Mouse (Mus musculus) layer of hippocampus, adult 2 months (tissue): ENCODE data around the gene Rbm45. TPM values are rescaled to one million over a fixed set of nuclear protein-coding genes. Genes with fewer than 3 reads are reported as not detected.

Experiments
- DNase-seq, 2 experiments: peaks; one replicate each; pipeline ENCODE4 v3.0.0; 2022; ENCODE audit warnings: low spot score in 2 of 2
- H3K27ac ChIP-seq: fragments of 200-600 bp; 2 replicates; pipeline ENCODE4 v1.8.1; 2022
- H3K4me3 ChIP-seq: fragments of 200-600 bp; 2 replicates; pipeline ENCODE4 v1.8.1; 2022; ENCODE audit warnings: mild to moderate bottlenecking
- CTCF ChIP-seq: fragments of 200-600 bp; conservative IDR thresholded peaks from 2 replicates; pipeline ENCODE4 v1.8.1; 2022; ENCODE audit warnings: antibody characterized with exemption, mild to moderate bottlenecking, moderate library complexity
- total RNA-seq, 2 experiments: library from RNA; stranded (reverse); gene quantifications; 2 replicates each; pipeline ENCODE4 v1.2.3; 2021

The Rbm45 gene
- total RNA-seq, 2 experiments from 2014 or later = 43.9 to 44.0 TPM

DNA sequence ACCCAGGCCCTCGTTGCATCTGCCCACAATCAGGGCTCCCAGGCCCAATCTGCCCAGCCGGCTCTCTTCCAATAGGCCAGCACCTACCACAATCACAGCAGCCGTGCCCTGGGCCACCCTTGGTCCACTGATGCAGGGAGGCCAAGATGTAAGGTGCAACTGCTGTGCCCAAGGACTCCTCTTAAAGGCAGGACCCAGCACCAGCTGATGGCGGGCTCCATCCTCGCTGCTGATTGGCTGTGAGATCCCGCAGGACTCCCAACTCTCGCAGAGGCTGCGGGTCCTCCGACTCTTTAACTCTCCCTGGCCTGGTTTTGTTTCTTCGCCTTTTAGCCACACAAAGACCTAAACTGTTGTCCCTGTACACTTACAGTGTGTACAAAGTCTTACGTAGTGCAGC, 9.6 kb upstream of the Rbm45 start, which contains the start of gene Cyct:
Gene Cyct (minus strand): TSS at position 225 of the 400 bp plus-strand sequence.
- no peak for TF ChIP-seq CTCF
- H3K27ac ChIP-seq = no peak within 1 kb of the TSS
- no peak within 1 kb of the TSS for H3K4me3 ChIP-seq
- DNase-seq = no peak

DNA sequence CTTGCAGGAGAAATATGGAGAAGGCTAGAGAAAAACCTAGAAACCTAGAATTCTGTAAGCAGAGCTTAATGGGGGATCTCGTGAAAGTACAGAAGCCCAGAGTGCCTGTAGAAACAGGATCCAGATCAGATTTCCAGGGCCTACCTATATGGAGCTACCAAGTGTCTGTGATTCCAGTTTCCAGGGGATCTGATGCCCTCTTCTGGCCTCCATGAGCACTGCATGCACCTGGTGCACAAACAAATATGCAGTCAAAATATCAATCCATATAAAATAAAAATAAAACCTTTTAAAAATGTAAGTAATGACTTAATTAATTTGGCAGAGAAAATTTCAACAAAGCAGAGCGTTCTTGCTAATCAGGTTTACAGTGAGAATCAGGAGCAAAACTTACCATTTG, 7.7 kb upstream of the Rbm45 start:
- TF ChIP-seq CTCF = peak; percentile 76
- no peak overlapping the region for H3K4me3 ChIP-seq
- DNase-seq = peak in 1 of 2 experiments; percentile 53
- H3K27ac ChIP-seq = no peak overlapping the region

DNA sequence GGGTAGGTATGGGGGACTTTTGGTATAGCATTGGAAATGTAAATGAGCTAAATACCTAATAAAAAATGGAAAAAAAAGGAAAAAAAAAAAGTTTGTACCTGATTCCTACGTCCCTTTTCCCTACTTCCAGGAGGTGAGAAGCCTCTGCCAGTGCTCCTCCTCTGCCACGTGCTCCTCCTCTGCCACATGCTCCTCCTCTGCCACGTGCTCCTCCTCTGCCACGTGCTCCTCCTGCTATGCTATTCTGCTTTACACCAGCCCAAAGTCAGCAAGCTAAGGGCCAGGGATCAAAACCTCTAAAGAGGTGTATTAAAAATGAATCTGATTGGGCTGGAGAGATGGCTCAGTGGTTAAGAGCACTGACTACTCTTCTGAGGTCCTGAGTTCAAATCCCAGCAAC, 4.0 kb upstream of the Rbm45 start:
- no peak overlapping the region for H3K4me3 ChIP-seq
- DNase-seq = no peak
- no peak for TF ChIP-seq CTCF
- no peak overlapping the region for H3K27ac ChIP-seq

DNA sequence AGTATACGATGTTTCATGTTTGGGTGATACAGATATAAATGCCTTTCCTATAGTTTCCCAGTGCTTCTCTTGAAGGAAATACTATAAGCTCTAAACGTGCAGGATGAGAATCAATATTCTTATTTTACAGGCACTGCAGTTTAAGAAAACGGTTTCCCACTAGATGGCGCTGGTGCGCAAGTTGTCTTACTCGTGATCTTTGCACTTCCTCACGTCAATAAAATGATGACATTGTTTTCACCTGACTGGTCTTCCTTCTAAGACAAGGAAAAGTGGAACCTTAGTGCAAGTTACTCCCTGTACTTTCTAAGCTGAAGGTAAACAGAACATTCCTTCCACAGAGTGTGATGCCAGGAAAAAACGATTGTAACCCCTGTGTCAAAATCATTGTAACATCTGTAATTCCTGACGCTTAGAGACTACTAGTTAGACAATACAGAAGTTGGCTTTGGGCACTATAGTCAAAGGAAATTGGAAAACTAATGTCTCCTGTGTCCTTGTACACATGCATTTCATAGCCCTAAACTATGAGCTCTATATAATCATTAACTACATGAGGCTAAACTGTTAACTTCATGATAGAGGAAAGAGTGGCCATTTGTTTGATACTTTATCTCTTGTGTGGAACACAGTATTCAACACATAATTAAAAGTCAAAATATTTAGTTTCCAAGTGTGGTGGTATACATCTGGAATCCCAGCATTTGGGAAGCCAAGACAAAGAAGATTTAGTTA, 2.4 kb upstream of the Rbm45 start:
- TF ChIP-seq CTCF = peak; percentile 93; the same call in 1 of the 2 replicates
- H3K27ac ChIP-seq = no peak overlapping the region

DNA sequence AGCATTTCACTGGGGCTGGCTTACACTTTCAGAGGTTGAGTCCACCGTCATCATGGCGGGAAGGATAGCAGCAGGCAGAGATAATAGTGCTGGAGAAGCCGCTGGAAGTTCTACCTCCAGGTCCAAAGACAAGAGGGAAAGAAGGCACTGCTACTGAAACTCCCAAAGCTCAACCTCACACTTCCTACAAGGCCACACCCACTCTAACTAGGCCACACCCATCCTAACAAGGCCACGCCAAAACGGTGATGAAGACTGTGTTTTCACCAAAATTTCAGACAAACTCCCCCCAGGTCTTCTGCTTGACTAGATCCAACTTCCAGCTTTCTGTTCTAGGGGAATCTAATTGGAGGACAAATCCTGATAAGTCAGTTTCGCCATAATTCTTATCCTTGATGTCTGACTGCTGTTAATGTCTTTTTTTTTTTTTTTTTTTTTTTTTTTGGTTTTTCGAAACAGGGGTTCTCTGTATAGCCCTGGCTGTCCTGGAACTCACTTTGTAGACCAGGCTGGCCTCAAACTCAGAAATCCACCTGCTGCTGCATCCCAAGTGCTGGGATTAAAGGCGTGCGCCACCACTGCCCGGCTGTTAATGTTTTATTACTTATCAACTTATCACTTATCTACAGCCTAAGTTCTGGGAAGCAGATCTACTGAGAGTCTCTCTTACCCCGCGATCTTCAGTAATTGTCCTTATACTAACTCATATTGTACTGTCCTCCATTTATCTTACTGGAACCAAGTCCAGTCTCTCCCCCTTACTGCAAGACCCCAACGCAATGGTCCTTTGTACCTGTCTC, 723 bp upstream of the Rbm45 start:
- Histone ChIP-seq H3K27ac (no peak overlapping the region), H3K4me3 (no peak overlapping the region)
- TF ChIP-seq CTCF = no peak
- DNase-seq = no peak

More for the DNA sequence above, 2.4 kb upstream of the Rbm45 start:
- peak; percentile 71 to 90 for DNase-seq
- H3K4me3 ChIP-seq = no peak overlapping the region

DNA sequence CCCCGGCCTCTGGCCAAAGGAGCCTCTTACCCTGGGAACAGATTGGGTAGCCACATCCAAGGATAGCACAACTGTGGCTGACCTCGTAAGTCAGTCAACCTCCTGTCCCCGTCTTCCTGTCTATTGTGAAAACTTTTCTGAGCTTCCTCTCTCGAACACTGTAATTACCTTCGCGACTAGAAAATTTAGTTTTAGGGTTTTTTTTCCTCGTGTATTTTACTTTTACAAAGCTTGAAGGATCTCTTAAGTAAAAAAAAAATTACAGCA, 805 bp downstream of the Rbm45 start:
- TF ChIP-seq CTCF = no peak
- DNase-seq = no peak
- peak overlapping the region; percentile 83; the same call in 1 of the 2 replicates for H3K27ac ChIP-seq
- peak overlapping the region; percentile 92 for H3K4me3 ChIP-seq

DNA sequence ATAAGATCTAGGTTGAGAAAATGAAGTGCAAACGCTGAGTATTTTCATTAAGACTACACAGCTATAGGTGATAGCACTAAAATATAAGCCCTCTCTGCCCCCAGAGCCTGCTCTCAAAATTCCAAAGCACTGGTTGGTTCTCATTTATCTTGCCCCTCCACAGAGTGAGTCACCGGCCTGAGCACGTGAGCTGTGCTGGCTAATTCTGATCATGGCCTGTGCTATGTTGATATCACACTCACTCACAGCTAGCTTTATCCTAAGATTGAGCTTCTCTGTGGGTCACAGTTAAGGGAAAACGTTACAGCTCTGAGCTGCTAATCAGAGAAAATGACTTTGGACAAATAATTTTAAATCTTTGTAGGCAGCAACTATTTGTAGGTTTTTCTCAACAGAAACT, 2.5 kb downstream of the Rbm45 start:
- Histone ChIP-seq H3K27ac (no peak overlapping the region), H3K4me3 (no peak overlapping the region)
- TF ChIP-seq CTCF = no peak
- DNase-seq = no peak

DNA sequence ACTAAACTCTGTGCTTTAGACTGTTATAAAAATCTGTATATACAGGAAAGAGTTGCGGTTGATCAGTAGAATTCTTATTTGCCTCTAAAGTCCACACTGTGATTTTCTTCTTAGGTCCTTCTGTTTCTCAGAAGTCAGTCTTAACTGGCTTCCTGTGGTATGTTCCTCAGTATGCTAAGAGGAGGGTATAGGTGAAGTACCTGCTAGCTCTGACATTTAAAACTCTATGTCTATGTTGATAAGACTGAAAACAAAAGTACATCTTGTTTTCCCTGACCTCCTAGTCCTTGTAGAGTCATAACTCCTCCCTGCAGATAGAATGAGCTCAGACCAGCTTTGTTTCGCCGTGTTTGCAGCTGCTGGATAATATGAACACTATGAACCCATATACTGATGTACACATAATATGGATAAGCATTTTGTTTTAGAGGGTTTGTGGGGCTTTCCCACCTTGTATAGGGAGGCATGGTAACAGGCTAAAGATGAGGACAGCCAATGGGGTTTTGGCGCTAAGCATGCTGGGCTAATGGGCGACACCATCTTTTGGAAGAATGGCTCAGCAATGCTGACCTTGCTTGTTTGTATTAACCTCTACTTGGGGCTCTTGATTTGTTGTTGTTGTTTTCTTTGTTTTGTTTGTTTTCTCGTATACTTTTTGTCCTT, 4.9 kb downstream of the Rbm45 start:
- no peak for DNase-seq
- TF ChIP-seq CTCF = no peak
- H3K27ac ChIP-seq = no peak overlapping the region
- no peak overlapping the region for H3K4me3 ChIP-seq

DNA sequence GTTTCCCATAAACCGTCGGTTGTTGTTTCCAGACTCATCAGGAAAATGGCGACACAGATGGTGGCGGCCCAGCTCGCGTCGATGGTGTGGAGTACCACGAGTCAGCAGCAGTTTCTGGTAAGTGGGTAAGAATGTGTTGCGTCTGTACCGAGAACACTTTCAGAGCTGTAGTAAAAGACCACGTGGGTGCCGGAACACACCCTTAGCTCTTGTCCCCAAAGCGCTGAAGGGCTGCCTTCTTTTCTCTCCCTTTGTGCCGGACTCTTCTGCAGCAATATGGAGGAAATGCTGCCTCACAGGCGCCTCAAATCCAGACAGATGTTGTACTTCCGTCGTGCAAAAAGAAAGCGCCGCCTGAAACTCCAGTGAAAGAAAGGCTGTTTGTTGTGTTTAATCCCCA, 8.9 kb downstream of the Rbm45 start:
- H3K27ac ChIP-seq = no peak overlapping the region
- H3K4me3 ChIP-seq = no peak overlapping the region
- no peak for DNase-seq
- TF ChIP-seq CTCF = no peak

DNA sequence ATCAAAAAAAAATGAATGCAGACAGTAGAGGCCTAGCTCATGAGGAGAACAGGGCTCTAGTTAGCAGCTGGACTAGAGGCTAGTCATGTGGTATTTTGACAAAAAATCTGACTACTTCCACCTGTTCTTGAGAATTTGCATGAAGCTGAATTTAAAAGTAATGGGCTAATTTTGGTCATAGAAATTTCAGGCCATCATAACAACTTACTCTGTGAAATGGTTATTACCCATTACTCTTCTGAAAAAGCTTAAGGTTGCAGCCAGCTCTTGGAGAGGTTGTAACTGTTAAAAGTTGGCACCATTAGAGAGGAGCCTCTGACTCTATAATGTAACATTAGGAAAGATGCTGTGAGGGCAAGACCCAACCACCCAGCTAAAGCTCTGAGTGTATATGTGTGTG, 16.7 kb downstream of the Rbm45 start:
- DNase-seq = no peak
- H3K27ac ChIP-seq = no peak overlapping the region
- H3K4me3 ChIP-seq = no peak overlapping the region
- no peak for TF ChIP-seq CTCF

DNA sequence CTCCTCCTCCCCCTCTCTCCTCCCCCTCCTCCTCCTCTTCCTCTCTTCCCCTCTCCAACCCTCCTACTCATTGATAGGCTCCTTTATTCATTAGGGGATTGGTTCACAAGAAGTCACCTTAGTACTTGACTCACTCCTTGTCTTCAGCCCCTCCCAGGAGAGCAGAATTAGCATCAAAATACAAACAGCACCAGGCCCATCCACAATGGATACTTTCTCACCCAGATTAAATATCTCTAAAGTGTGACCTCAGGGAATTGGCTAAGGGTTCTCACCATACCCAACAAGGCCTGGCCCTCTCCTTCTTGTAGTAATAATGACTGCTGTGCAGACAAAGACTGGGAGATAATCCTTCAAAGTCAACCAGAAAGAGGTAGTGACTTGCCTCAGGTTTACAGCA, 30.4 kb downstream of the Rbm45 start:
- no peak overlapping the region for H3K27ac ChIP-seq
- no peak for TF ChIP-seq CTCF
- H3K4me3 ChIP-seq = no peak overlapping the region
- DNase-seq = no peak

DNA sequence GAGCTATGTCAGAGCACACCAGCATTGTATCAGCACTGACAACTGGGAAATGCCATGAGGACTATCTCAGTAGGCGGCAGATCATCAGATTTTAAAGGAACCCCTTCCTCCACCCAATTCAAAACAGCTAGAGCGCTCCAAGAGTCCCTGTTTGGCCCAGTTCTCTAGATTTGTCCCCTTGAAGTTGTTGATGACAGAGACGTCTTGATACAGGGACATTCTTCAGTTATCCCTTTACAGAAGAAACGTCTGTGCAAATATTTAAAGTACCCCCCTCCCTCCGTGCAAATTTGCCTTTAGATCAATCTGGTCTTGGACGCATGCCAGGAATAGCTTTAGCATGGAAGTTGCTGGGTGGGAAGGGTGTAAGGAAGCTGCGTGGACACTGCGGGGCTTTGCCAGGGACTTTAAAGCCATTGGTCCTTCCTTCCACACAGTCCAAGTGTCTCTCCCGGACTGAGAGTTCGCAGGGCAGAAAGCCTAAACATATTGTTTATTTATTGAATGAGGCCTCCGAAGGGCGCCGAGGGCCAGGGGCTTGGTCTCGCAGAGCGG, 35.9 kb downstream of the Rbm45 start:
- H3K27ac ChIP-seq = peak overlapping the region; percentile 93
- peak overlapping the region; percentile 99 for H3K4me3 ChIP-seq
- TF ChIP-seq CTCF = no peak
- DNase-seq = peak; percentile 23
